Mouse (Mus musculus): ENCODE measurements at regions not wholly inside any gene's neighbourhood (a gene's known extent, or its start where the extent isn't known, plus 50 kb on each side); places are given as distances from the start of the nearest gene placed in this dataset.

- Histone ChIP-seq H3K9me3 (no peaks in the 10 kb centered on the region), H3K36me3 (no peaks in the 10 kb centered on the region), H3K27ac (no peak overlapping the region), H3K4me1 (replicated peaks) (no peaks in the 10 kb centered on the region), H3K4me2 (no peak overlapping the region), H3K4me3 (no peak overlapping the region), H3K9ac (no peak overlapping the region), H3K27me3 (no peaks in the 10 kb centered on the region)
- 82% methylated on average over 9 of the region's 9 CpGs for WGBS
- ATAC-seq (ENCODE audit: low FRiP score), result no peak
These were observed 185.6 kb downstream of the Rps15a start for GRCm38 (mm10) chr7:117930392-117930791.

- Histone ChIP-seq H3K4me3 (no peak overlapping the region), H3K27me3 (no peaks in the 10 kb centered on the region), H3K4me1 (replicated peaks) (no peaks in the 10 kb centered on the region), H3K9me3 (no peaks in the 10 kb centered on the region), H3K9ac (no peak overlapping the region), H3K36me3 (no peaks in the 10 kb centered on the region), H3K27ac (no peak overlapping the region), H3K4me2 (no peak overlapping the region)
- WGBS, result 35% methylated on average over 1 of the region's 1 CpGs
- ATAC-seq (ENCODE audit: low FRiP score), result no peak
These were observed 189.6 kb downstream of the Rps15a start for GRCm38 (mm10) chr7:117926396-117926795.

GRCm38 (mm10) chr7:117922270-117922669, 193.7 kb downstream of the Rps15a start:
- Histone ChIP-seq H3K4me3 (no peak overlapping the region), H3K27me3 (no peaks in the 10 kb centered on the region), H3K27ac (no peak overlapping the region), H3K4me2 (no peak overlapping the region), H3K4me1 (replicated peaks) (no peaks in the 10 kb centered on the region), H3K36me3 (no peaks in the 10 kb centered on the region), H3K9ac (no peak overlapping the region), H3K9me3 (no peaks in the 10 kb centered on the region)
- ATAC-seq (ENCODE audit: low FRiP score), result no peak

GRCm38 (mm10) chr7:117918206-117918995, 197.6 kb downstream of the Rps15a start:
- Histone ChIP-seq H3K36me3 (no peaks in the 10 kb centered on the region), H3K4me1 (replicated peaks) (no peaks in the 10 kb centered on the region), H3K27me3 (no peaks in the 10 kb centered on the region), H3K9me3 (no peaks in the 10 kb centered on the region), H3K4me3 (no peak overlapping the region), H3K27ac (no peak overlapping the region), H3K4me2 (no peak overlapping the region), H3K9ac (no peak overlapping the region)
- no peak for ATAC-seq (ENCODE audit: low FRiP score)
- 96% methylated on average over 10 of the region's 10 CpGs for WGBS

GRCm38 (mm10) chr7:117916915-117917314, 199.1 kb downstream of the Rps15a start:
- Histone ChIP-seq H3K4me2 (no peak overlapping the region), H3K27ac (no peak overlapping the region), H3K36me3 (no peaks in the 10 kb centered on the region), H3K4me1 (replicated peaks) (no peaks in the 10 kb centered on the region), H3K4me3 (no peak overlapping the region), H3K9ac (no peak overlapping the region), H3K9me3 (no peaks in the 10 kb centered on the region), H3K27me3 (no peaks in the 10 kb centered on the region)
- ATAC-seq (ENCODE audit: low FRiP score), result no peak
- 90% methylated on average over 6 of the region's 6 CpGs for WGBS

GRCm38 (mm10) chr7:117912453-117912852, 203.5 kb downstream of the Rps15a start:
- Histone ChIP-seq H3K27ac (no peak overlapping the region), H3K4me1 (replicated peaks) (no peaks in the 10 kb centered on the region), H3K36me3 (no peaks in the 10 kb centered on the region), H3K4me2 (no peak overlapping the region), H3K9me3 (no peaks in the 10 kb centered on the region), H3K27me3 (no peaks in the 10 kb centered on the region), H3K9ac (no peak overlapping the region), H3K4me3 (no peak overlapping the region)
- no peak for ATAC-seq (ENCODE audit: low FRiP score)
- WGBS, result 88% methylated on average over 3 of the region's 3 CpGs

- WGBS, result 80% methylated on average over 3 of the region's 3 CpGs
- Histone ChIP-seq H3K9ac (no peak overlapping the region), H3K36me3 (no peaks in the 10 kb centered on the region), H3K4me2 (no peak overlapping the region), H3K27ac (no peak overlapping the region), H3K9me3 (no peaks in the 10 kb centered on the region), H3K4me3 (no peak overlapping the region), H3K4me1 (replicated peaks) (no peaks in the 10 kb centered on the region), H3K27me3 (no peaks in the 10 kb centered on the region)
- no peak for ATAC-seq (ENCODE audit: low FRiP score)
These were observed 204.9 kb downstream of the Rps15a start for GRCm38 (mm10) chr7:117911062-117911461.

GRCm38 (mm10) chr7:117896528-117896927, 219.5 kb downstream of the Rps15a start:
- Histone ChIP-seq H3K27ac (no peak overlapping the region), H3K27me3 (0 out of 2 replicates have a peak, but pooled peaks cover 2% of the 10 kb centered on the region), H3K9me3 (no peaks in the 10 kb centered on the region), H3K4me2 (no peak overlapping the region), H3K4me3 (no peak overlapping the region), H3K36me3 (no peaks in the 10 kb centered on the region), H3K9ac (no peak overlapping the region), H3K4me1 (replicated peaks) (no peaks in the 10 kb centered on the region)
- 73% methylated on average over 2 of the region's 2 CpGs for WGBS
- ATAC-seq (ENCODE audit: low FRiP score), result no peak

- 62% methylated on average over 6 of the region's 6 CpGs for WGBS
- H3K4me2 ChIP-seq, result no peak overlapping the region
- H3K36me3 ChIP-seq, result no peaks in the 10 kb centered on the region
- H3K9me3 ChIP-seq, result no peaks in the 10 kb centered on the region
- no peak overlapping the region for H3K9ac ChIP-seq
- no peak overlapping the region for H3K4me3 ChIP-seq
- ATAC-seq (ENCODE audit: low FRiP score), result no peak
- peaks cover 3% of the 10 kb centered on the region; the same call in 1 of the 2 replicates for H3K4me1 ChIP-seq (replicated peaks)
- H3K27ac ChIP-seq, result no peak overlapping the region
- H3K27me3 ChIP-seq, result no peaks in the 10 kb centered on the region
These were observed 228.7 kb downstream of the Rps15a start for GRCm38 (mm10) chr7:117887288-117887687.

- peaks cover 3% of the 10 kb centered on the region; the same call in 1 of the 2 replicates for H3K4me1 ChIP-seq (replicated peaks)
- no peak overlapping the region for H3K9ac ChIP-seq
- no peak overlapping the region for H3K27ac ChIP-seq
- H3K4me2 ChIP-seq, result no peak overlapping the region
- 0 out of 2 replicates have a peak, but pooled peaks have one; percentile 32 for ATAC-seq (ENCODE audit: low FRiP score)
- no peak overlapping the region for H3K4me3 ChIP-seq
- H3K27me3 ChIP-seq, result 0 out of 2 replicates have a peak, but pooled peaks cover 5% of the 10 kb centered on the region
- WGBS, result 9% methylated on average over 13 of the region's 13 CpGs
- H3K9me3 ChIP-seq, result no peaks in the 10 kb centered on the region; the same call in 1 of the 2 replicates
- H3K36me3 ChIP-seq, result no peaks in the 10 kb centered on the region
These were observed 233.2 kb downstream of the Rps15a start for GRCm38 (mm10) chr7:117882803-117883202.

GRCm38 (mm10) chr7:117878903-117879302, 237.1 kb downstream of the Rps15a start:
- H3K27ac ChIP-seq, result no peak overlapping the region
- H3K27me3 ChIP-seq, result 0 out of 2 replicates have a peak, but pooled peaks cover 5% of the 10 kb centered on the region
- no peak overlapping the region for H3K4me2 ChIP-seq
- ATAC-seq (ENCODE audit: low FRiP score), result no peak
- 74% methylated on average over 7 of the region's 7 CpGs for WGBS
- no peaks in the 10 kb centered on the region for H3K4me1 ChIP-seq (replicated peaks)
- no peak overlapping the region for H3K4me3 ChIP-seq
- no peaks in the 10 kb centered on the region; the same call in 1 of the 2 replicates for H3K9me3 ChIP-seq
- no peaks in the 10 kb centered on the region for H3K36me3 ChIP-seq
- no peak overlapping the region for H3K9ac ChIP-seq

GRCm38 (mm10) chr7:117875241-117875640, 240.7 kb downstream of the Rps15a start:
- H3K4me1 ChIP-seq (replicated peaks), result no peaks in the 10 kb centered on the region
- no peaks in the 10 kb centered on the region; the same call in 1 of the 2 replicates for H3K9me3 ChIP-seq
- no peak for ATAC-seq (ENCODE audit: low FRiP score)
- no peaks in the 10 kb centered on the region for H3K36me3 ChIP-seq
- 69% methylated on average over 2 of the region's 2 CpGs for WGBS
- H3K9ac ChIP-seq, result no peak overlapping the region
- no peak overlapping the region for H3K4me2 ChIP-seq
- H3K27ac ChIP-seq, result no peak overlapping the region
- H3K4me3 ChIP-seq, result no peak overlapping the region
- H3K27me3 ChIP-seq, result no peaks in the 10 kb centered on the region

GRCm38 (mm10) chr7:117859419-117859818, 256.6 kb downstream of the Rps15a start:
- Histone ChIP-seq H3K4me2 (no peak overlapping the region), H3K27ac (no peak overlapping the region), H3K27me3 (no peaks in the 10 kb centered on the region), H3K4me1 (replicated peaks) (peaks cover 12% of the 10 kb centered on the region), H3K9ac (no peak overlapping the region), H3K36me3 (no peaks in the 10 kb centered on the region), H3K9me3 (no peaks in the 10 kb centered on the region), H3K4me3 (no peak overlapping the region)
- 45% methylated on average over 6 of the region's 6 CpGs for WGBS
- ATAC-seq (ENCODE audit: low FRiP score), result no peak

Data from hindbrain, embryonic 13.5 days (tissue).